Mouse (Mus musculus) embryo, embryonic 9.5 days (tissue): ENCODE results near the gene Atp7a.

Source experiments
- DNase-seq: peaks from one replicate; pipeline ENCODE4 v3.0.0-alpha.2; 2017; ENCODE audit errors: extremely low spot score

The Atp7a gene

DNA sequence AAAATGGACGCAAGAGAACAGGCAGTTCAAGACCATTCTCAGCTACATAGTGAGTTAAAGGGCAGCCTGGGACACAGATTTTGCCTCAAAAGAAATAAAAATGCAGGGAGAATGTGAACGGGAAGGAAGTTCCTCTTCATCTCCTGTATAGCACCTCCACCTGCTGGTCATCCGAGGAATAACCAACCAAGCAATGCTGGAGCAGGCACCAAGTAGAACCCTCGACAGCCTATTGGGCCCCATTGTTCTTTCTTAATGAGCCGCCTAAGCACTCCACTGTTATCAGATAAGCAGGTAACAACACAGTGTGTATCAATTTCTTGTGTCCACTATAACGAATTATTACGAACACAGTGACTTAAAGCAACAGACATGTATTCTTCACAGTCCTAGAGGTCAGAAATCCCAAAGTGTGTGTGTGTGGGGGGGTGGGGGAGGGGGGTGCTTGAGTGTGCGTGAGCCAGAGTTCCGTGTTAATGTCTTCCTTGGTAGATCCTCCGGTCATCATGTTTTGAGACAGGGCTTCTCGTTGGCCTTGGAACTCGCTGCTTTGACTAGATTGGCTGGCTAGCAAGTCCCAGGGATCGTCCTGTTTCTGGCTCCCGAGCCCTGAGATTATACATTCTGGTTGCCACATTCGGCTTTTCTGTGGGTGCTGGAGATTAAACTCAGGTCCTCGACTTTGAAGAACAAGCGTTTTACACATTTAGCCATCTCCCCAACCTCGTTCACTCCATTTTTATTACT is 144.2 kb downstream of the Atp7a start:
- peak; percentile 78 for DNase-seq

DNA sequence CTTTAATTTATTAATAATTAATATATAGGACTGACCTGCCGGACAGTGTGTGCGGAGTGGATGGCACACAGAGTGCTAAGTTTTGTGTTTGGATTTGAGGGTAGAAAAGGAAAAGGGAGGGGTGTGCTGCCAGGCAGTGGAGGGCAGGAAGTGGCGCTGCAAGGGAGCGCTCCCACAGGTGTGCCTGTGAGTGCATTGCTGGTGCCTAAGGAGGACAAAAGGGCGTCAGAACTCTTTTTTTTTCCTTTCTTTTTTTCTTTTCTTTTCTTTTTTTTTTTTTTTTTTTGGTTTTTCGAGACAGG is 144.7 kb downstream of the Atp7a start:
- no peak for DNase-seq
